Comparison of ENCODE assay signal across 16 mouse cellular contexts in the genomic region with DNA sequence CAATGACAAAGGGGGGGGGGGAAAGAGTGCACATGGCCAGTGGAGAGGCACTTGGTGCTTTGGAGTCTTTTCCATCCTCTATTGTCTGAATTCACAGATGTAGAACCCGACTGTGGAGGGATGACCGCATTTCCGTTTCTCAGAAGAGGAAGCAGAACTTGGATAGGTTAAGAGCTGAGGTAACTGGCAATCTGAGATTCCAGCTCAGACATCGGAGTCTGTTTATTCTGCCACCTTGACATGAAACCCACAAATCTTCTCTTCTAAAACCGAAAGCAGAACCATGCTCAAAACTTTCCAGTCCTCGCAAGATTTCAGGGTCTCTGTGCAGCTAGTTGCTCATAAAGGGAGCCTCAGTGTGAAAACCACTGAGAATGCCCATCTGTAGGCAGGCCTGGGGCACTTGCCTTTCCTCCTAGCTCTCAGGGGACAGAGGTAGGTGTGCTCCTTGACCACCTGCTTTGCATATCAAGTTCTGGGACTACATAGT. TPM values are rescaled to one million over a fixed set of nuclear protein-coding genes. Genes with fewer than 3 reads are reported as not detected.
DNase-seq lines count a peak whose midpoint lies in the region; ATAC-seq and TF ChIP-seq lines count a peak whose summit lies in the region.
"Had no signal": no experiment of that assay in that cellular context is flagged by ENCODE, and none has a peak within 500 bp of the region (broad histone marks: within the 10 kb centered on the region; RNA-seq: fewer than 3 reads in every experiment).

No protein-coding gene starts in this region.

- peak; percentile 36 for DNase-seq in kidney, adult 2 months
- DNase-seq in kidney, adult 18-20 months = no peak
- peak; percentile 63 to 65 for DNase-seq in B cell, adult 2 months
- no peak for DNase-seq in cerebellum, postnatal 36 days
- no peak for DNase-seq in frontal cortex, postnatal 25 days (ENCODE audit: low spot score in 2 of 2)
- DNase-seq: cerebellum, adult 18-20 months; heart, postnatal 36 days; kidney, postnatal 10 days had no signal

- TF ChIP-seq CTCF in kidney, adult 2 months (conservative IDR thresholded peaks at IDR 0.05; ENCODE audit: insufficient read depth, insufficient read length, low read depth, low read length) = no peak

- TF ChIP-seq POLR2A in kidney, adult 2 months (IDR thresholded peaks at IDR 0.05; ENCODE audit: low read depth, low read length) = no peak

- ATAC-seq in activated CD4-positive, CD25-positive, alpha-beta regulatory T cell, adult 4 months = peak; percentile 82
- peak; percentile 83 for ATAC-seq in megakaryocyte progenitor cell, adult 5-6 weeks (replicated peaks; ENCODE audit: poor library complexity)
- ATAC-seq in cerebellum, adult (ENCODE audit: insufficient number of reproducible peaks, low FRiP score, low TSS enrichment) = no peak
- ATAC-seq: midbrain, embryonic 16.5 days had no signal

- H3K4me1 ChIP-seq in kidney, adult 2 months (ENCODE audit: control insufficient read depth, insufficient read depth, low read length) = no peaks in the 10 kb centered on the region
- H3K4me1 ChIP-seq: embryonic facial prominence, embryonic 13.5 days had no signal

- H3K27ac ChIP-seq in kidney, adult 2 months (ENCODE audit: insufficient read depth, low read depth, low read length) = no peak overlapping the region
- H3K27ac ChIP-seq: embryonic facial prominence, embryonic 13.5 days; liver, embryonic 15.5 days had no signal

- H3K4me3 ChIP-seq in kidney, adult 2 months (ENCODE audit: insufficient read depth, low read depth, low read length) = no peak overlapping the region
- H3K4me3 ChIP-seq: embryonic facial prominence, embryonic 13.5 days; liver, embryonic 15.5 days had no signal

- no peaks in the 10 kb centered on the region for H3K27me3 ChIP-seq in kidney, adult 2 months (replicated peaks; ENCODE audit: control insufficient read depth, insufficient read depth, low read length)
- H3K27me3 ChIP-seq: embryonic facial prominence, embryonic 13.5 days had no signal

- H3K36me3 ChIP-seq in kidney, adult 2 months (ENCODE audit: control insufficient read depth, insufficient read depth, low read length) = no peaks in the 10 kb centered on the region
- H3K36me3 ChIP-seq: embryonic facial prominence, embryonic 13.5 days; liver, embryonic 15.5 days had no signal

- WGBS in kidney, adult 2 months = 55% methylated on average over 6 of the region's 6 CpGs

RNA-seq across cellular contexts. Expression of a gene that starts 8.6 kb away (rescaled TPM):
- 1.7 and 2.4 TPM in 2 replicates for polyA plus RNA-seq in kidney, adult 2 months (2012; rRNA removed)
- under 1 TPM in 1 of 2 experiments, not detected in 1; 0.64 TPM for polyA plus RNA-seq in activated CD4-positive, CD25-positive, alpha-beta regulatory T cell, adult 4 months (2017; shearing (Covaris generic))
- 0.37 TPM in 1 of 2 replicates, not detected in the other for total RNA-seq in megakaryocyte progenitor cell, adult 5-6 weeks (2015)
- total RNA-seq in megakaryocyte progenitor cell, adult 5-6 weeks (2017) = not detected in 2 replicates
- total RNA-seq: ES-E14; left cerebral cortex, postnatal 14 days had no signal
- polyA plus RNA-seq: midbrain, embryonic 16.5 days had no signal

RNA-seq across cellular contexts. Expression of a gene that starts 39.7 kb away (rescaled TPM):
- 1.7 and 2.4 TPM in 2 replicates for polyA plus RNA-seq in kidney, adult 2 months (2012; rRNA removed)
- 1 to 10 TPM; 3.9 to 5.4 TPM for polyA plus RNA-seq in activated CD4-positive, CD25-positive, alpha-beta regulatory T cell, adult 4 months (2017; shearing (Covaris generic))
- total RNA-seq in megakaryocyte progenitor cell, adult 5-6 weeks (2015) = 1.3 and 2.1 TPM in 2 replicates
- 1.9 and 2.7 TPM in 2 replicates for total RNA-seq in megakaryocyte progenitor cell, adult 5-6 weeks (2017)

RNA-seq across cellular contexts. Expression of a gene that starts 40.8 kb away (rescaled TPM):
- polyA plus RNA-seq in kidney, adult 2 months (2012; rRNA removed) = 3.7 and 4.7 TPM in 2 replicates
- 10 to 100 TPM in 1 of 2 experiments, 1 to 10 TPM in 1; 9.4 to 10.8 TPM for polyA plus RNA-seq in activated CD4-positive, CD25-positive, alpha-beta regulatory T cell, adult 4 months (2017; shearing (Covaris generic))
- total RNA-seq in megakaryocyte progenitor cell, adult 5-6 weeks (2015) = 19.5 and 28.2 TPM in 2 replicates
- total RNA-seq in megakaryocyte progenitor cell, adult 5-6 weeks (2017) = 30.8 and 52.6 TPM in 2 replicates

Comparison
In these comparisons a context has a peak if more than half of its experiments do, and no peak if none do; other contexts are left out.
1. DNase-seq: peak in kidney, adult 2 months (single experiment) and B cell, adult 2 months (2 of 2); none in kidney, adult 18-20 months (single experiment), cerebellum, postnatal 36 days (0 of 2) and frontal cortex, postnatal 25 days (0 of 2).